Mouse (Mus musculus): ENCODE results near the gene Lhfpl5. TPM values are rescaled to one million over a fixed set of nuclear protein-coding genes. Genes with fewer than 3 reads are reported as not detected.
A peak's percentile ranks its signal among the peaks of the same experiment; 100 is the strongest.

Lhfpl5 gene
- total RNA-seq, 2 experiments from 2014 or later: not detected

GRCm38 (mm10) chr17:28571868-28572267 lies 3.6 kb upstream of the Lhfpl5 start:
- ATAC-seq (replicated peaks; ENCODE audit: poor library complexity): no peak

GRCm38 (mm10) chr17:28572521-28572920 lies 2.9 kb upstream of the Lhfpl5 start:
- ATAC-seq (replicated peaks; ENCODE audit: poor library complexity): no peak

GRCm38 (mm10) chr17:28572941-28573340 lies 2.5 kb upstream of the Lhfpl5 start:
- ATAC-seq (replicated peaks; ENCODE audit: poor library complexity): no peak

- peak; percentile 89 for ATAC-seq (replicated peaks; ENCODE audit: poor library complexity)
Measured at GRCm38 (mm10) chr17:28580396-28580795, 5.0 kb downstream of the Lhfpl5 start.

- ATAC-seq (replicated peaks; ENCODE audit: poor library complexity): no peak
Measured at GRCm38 (mm10) chr17:28581056-28581455, 5.6 kb downstream of the Lhfpl5 start.

GRCm38 (mm10) chr17:28586509-28586908 lies 11.1 kb downstream of the Lhfpl5 start:
- no peak for ATAC-seq (replicated peaks; ENCODE audit: poor library complexity)

- no peak for ATAC-seq (replicated peaks; ENCODE audit: poor library complexity)
Measured at GRCm38 (mm10) chr17:28588591-28588990, 13.2 kb downstream of the Lhfpl5 start.

GRCm38 (mm10) chr17:28590596-28590995 lies 15.2 kb downstream of the Lhfpl5 start:
- no peak for ATAC-seq (replicated peaks; ENCODE audit: poor library complexity)

GRCm38 (mm10) chr17:28591476-28591875 lies 16.0 kb downstream of the Lhfpl5 start:
- peak; percentile 82 for ATAC-seq (replicated peaks; ENCODE audit: poor library complexity)

- ATAC-seq (replicated peaks; ENCODE audit: poor library complexity): peak; percentile 68
Measured at GRCm38 (mm10) chr17:28592998-28593397, 17.6 kb downstream of the Lhfpl5 start.

- peak; percentile 22; the same call in 1 of the 2 replicates for ATAC-seq (replicated peaks; ENCODE audit: poor library complexity)
Measured at GRCm38 (mm10) chr17:28593965-28594364, 18.5 kb downstream of the Lhfpl5 start.

- ATAC-seq (replicated peaks; ENCODE audit: poor library complexity): no peak
Measured at GRCm38 (mm10) chr17:28600780-28601179, 25.3 kb downstream of the Lhfpl5 start.

- no peak for ATAC-seq (replicated peaks; ENCODE audit: poor library complexity)
Measured at GRCm38 (mm10) chr17:28601557-28602250, 26.3 kb downstream of the Lhfpl5 start.

- ATAC-seq (replicated peaks; ENCODE audit: poor library complexity): no peak
Measured at GRCm38 (mm10) chr17:28609543-28609942, 34.1 kb downstream of the Lhfpl5 start.

- peak; percentile 29; the same call in 1 of the 2 replicates for ATAC-seq (replicated peaks; ENCODE audit: poor library complexity)
Measured at GRCm38 (mm10) chr17:28612603-28613002, 37.2 kb downstream of the Lhfpl5 start.

GRCm38 (mm10) chr17:28613096-28613495 lies 37.7 kb downstream of the Lhfpl5 start:
- ATAC-seq (replicated peaks; ENCODE audit: poor library complexity): no peak

- ATAC-seq (replicated peaks; ENCODE audit: poor library complexity): no peak
Measured at GRCm38 (mm10) chr17:28615332-28615731, 39.9 kb downstream of the Lhfpl5 start.

- no peak for ATAC-seq (replicated peaks; ENCODE audit: poor library complexity)
Measured at GRCm38 (mm10) chr17:28617636-28618035, 42.2 kb downstream of the Lhfpl5 start.

GRCm38 (mm10) chr17:28618124-28618523 lies 42.7 kb downstream of the Lhfpl5 start:
- peak; percentile 65 for ATAC-seq (replicated peaks; ENCODE audit: poor library complexity)

- ATAC-seq (replicated peaks; ENCODE audit: poor library complexity): no peak
Measured at GRCm38 (mm10) chr17:28618775-28619174, 43.3 kb downstream of the Lhfpl5 start.

- ATAC-seq (replicated peaks; ENCODE audit: poor library complexity): peak; percentile 36; the same call in 1 of the 2 replicates
Measured at GRCm38 (mm10) chr17:28621381-28622299, 46.2 kb downstream of the Lhfpl5 start.

GRCm38 (mm10) chr17:28622300-28622759 lies 46.9 kb downstream of the Lhfpl5 start, which contains the start of gene Srpk1:
Gene Srpk1 (minus strand): TSS chr17:28622709.
- peak; percentile 81 for ATAC-seq (replicated peaks; ENCODE audit: poor library complexity)

All from megakaryocyte progenitor cell, adult 5-6 weeks (primary cell).